Mouse (Mus musculus) MEL (cell line): ENCODE results near the gene Nat9. TPM values are rescaled to one million over a fixed set of nuclear protein-coding genes. Genes with fewer than 3 reads are reported as not detected.

Source experiments
- DNase-seq: peaks from one replicate; pipeline ENCODE4 v3.0.0; 2011; ENCODE audit warnings: low read depth, low spot score
- H3K27ac ChIP-seq: 2 replicates; pipeline ENCODE4 v1.5.1; 2012; ENCODE audit warnings: low read depth, mild to moderate bottlenecking, control low read depth, low read length, moderate library complexity; ENCODE audit not compliant: control insufficient read depth
- H3K27me3 ChIP-seq, 2 experiments: fragments of 150-350 bp in 1 of 2; sonication (generic) in 1 of 2; 2 replicates each; pipeline ENCODE4 v1.6.1; 2012; ENCODE audit warnings: low read length in 2 of 2, mild to moderate bottlenecking in 2 of 2, improper control_type of control experiment in 1 of 2, moderate library complexity in 1 of 2; ENCODE audit not compliant: insufficient read depth in 2 of 2, control insufficient read depth in 1 of 2
- H3K36me3 ChIP-seq, 2 experiments: 2 replicates each; pipeline ENCODE4 v1.6.1; 2012 to 2014; ENCODE audit warnings: low read length in 2 of 2, improper control_type of control experiment in 1 of 2, inconsistent platforms in 1 of 2, mild to moderate bottlenecking in 1 of 2; ENCODE audit not compliant: insufficient read depth in 2 of 2, control insufficient read depth in 1 of 2
- H3K4me1 ChIP-seq, 2 experiments: fragments of 150-350 bp in 1 of 2; sonication (generic) in 1 of 2; 2 replicates each; pipeline ENCODE4 v1.6.1; 2012; ENCODE audit warnings: low read length in 2 of 2, improper control_type of control experiment in 1 of 2, mild to moderate bottlenecking in 1 of 2; ENCODE audit not compliant: insufficient read depth in 2 of 2, control insufficient read depth in 1 of 2
- H3K4me3 ChIP-seq, 2 experiments: fragments of 150-350 bp in 1 of 2; sonication (generic) in 1 of 2; 2 replicates each; pipeline ENCODE4 v1.5.1; 2012; ENCODE audit warnings: low read depth in 2 of 2, low read length in 2 of 2, mild to moderate bottlenecking in 2 of 2, moderate library complexity in 2 of 2, control low read depth in 1 of 2, improper control_type of control experiment in 1 of 2; ENCODE audit not compliant: control insufficient read depth in 1 of 2, insufficient read depth in 1 of 2
- H3K79me2 ChIP-seq: 2 replicates; pipeline ENCODE4 v1.6.1; 2012; ENCODE audit warnings: mild to moderate bottlenecking, low read length, moderate library complexity; ENCODE audit not compliant: control insufficient read depth, poor library complexity, insufficient read depth
- H3K9ac ChIP-seq: 2 replicates; pipeline ENCODE4 v1.6.1; 2012; ENCODE audit warnings: low read depth, mild to moderate bottlenecking, control low read depth, low read length, moderate library complexity; ENCODE audit not compliant: control insufficient read depth, poor library complexity, severe bottlenecking
- H3K9me3 ChIP-seq: fragments of 150-350 bp; sonication (generic); replicated peaks from 2 replicates; pipeline ENCODE4 v1.6.1; 2012; ENCODE audit warnings: mild to moderate bottlenecking, low read length, improper control_type of control experiment, moderate library complexity; ENCODE audit not compliant: insufficient read depth
- BHLHE40 ChIP-seq: IDR thresholded peaks from 2 replicates; pipeline ENCODE4 v1.6.1; 2012; ENCODE audit warnings: low read depth, mild to moderate bottlenecking, inconsistent platforms, low read length, improper control_type of control experiment, borderline replicate concordance
- CHD1 ChIP-seq: IDR thresholded peaks from 2 replicates; pipeline ENCODE4 v1.6.1; 2012; ENCODE audit warnings: low read depth, mild to moderate bottlenecking, inconsistent platforms, low read length, improper control_type of control experiment
- CTCF ChIP-seq, 3 experiments: IDR thresholded peaks in 2 of 3; conservative IDR thresholded peaks in 1 of 3; 2 replicates each; pipeline ENCODE4 v1.5.1; 2011 to 2012; ENCODE audit warnings: low read length in 3 of 3, low read depth in 2 of 3, mild to moderate bottlenecking in 2 of 3, improper control_type of control experiment in 1 of 3, inconsistent platforms in 1 of 3, mixed read lengths in 1 of 3, moderate library complexity in 1 of 3; ENCODE audit not compliant: control insufficient read depth in 1 of 3, insufficient read depth in 1 of 3, poor library complexity in 1 of 3, severe bottlenecking in 1 of 3
- ELF1 ChIP-seq: IDR thresholded peaks from 2 replicates; pipeline ENCODE4 v1.6.1; 2014; ENCODE audit warnings: low read depth, mild to moderate bottlenecking, inconsistent platforms, low read length, improper control_type of control experiment, moderate library complexity
- EP300 ChIP-seq, 2 experiments: IDR thresholded peaks; 2 replicates each; pipeline ENCODE4 v1.6.1; 2011; ENCODE audit warnings: improper control_type of control experiment in 2 of 2, low read length in 2 of 2, low read depth in 1 of 2, mild to moderate bottlenecking in 1 of 2
- ETS1 ChIP-seq: IDR thresholded peaks from 2 replicates; pipeline ENCODE4 v1.6.1; 2012; ENCODE audit warnings: low read depth, mild to moderate bottlenecking, inconsistent platforms, low read length, improper control_type of control experiment, moderate library complexity
- GABPA ChIP-seq: IDR thresholded peaks from 2 replicates; pipeline ENCODE4 v1.6.1; 2012; ENCODE audit warnings: low read depth, mild to moderate bottlenecking, inconsistent platforms, low read length, improper control_type of control experiment, moderate library complexity
- GATA1 ChIP-seq: IDR thresholded peaks from 2 replicates; pipeline ENCODE4 v1.6.1; 2011; ENCODE audit warnings: low read depth, low read length, improper control_type of control experiment
- HCFC1 ChIP-seq: IDR thresholded peaks from 2 replicates; pipeline ENCODE4 v1.6.1; 2012; ENCODE audit warnings: low read depth, mild to moderate bottlenecking, inconsistent platforms, low read length, improper control_type of control experiment, moderate library complexity
- JUND ChIP-seq: IDR thresholded peaks from 2 replicates; pipeline ENCODE4 v1.6.1; 2011; ENCODE audit warnings: low read depth, mild to moderate bottlenecking, improper control_type of control experiment, low read length
- MAX ChIP-seq: IDR thresholded peaks from 2 replicates; pipeline ENCODE4 v1.6.1; 2011; ENCODE audit warnings: low read length, improper control_type of control experiment
- MEF2A ChIP-seq: IDR thresholded peaks from 2 replicates; pipeline ENCODE4 v1.6.1; 2014; ENCODE audit warnings: low read depth, mild to moderate bottlenecking, inconsistent platforms, low read length, improper control_type of control experiment; ENCODE audit not compliant: poor library complexity, insufficient replicate concordance, severe bottlenecking; ENCODE audit errors: extremely low read depth
- MXI1 ChIP-seq: IDR thresholded peaks from 2 replicates; pipeline ENCODE4 v1.6.1; 2011; ENCODE audit warnings: mild to moderate bottlenecking, low read depth, low read length, improper control_type of control experiment
- MYB ChIP-seq: IDR thresholded peaks from 2 replicates; pipeline ENCODE4 v1.6.1; 2011; ENCODE audit warnings: mild to moderate bottlenecking, low read depth, low read length, improper control_type of control experiment
- MYC ChIP-seq: IDR thresholded peaks from 2 replicates; pipeline ENCODE4 v1.6.1; 2011; ENCODE audit warnings: low read depth, mild to moderate bottlenecking, low read length, improper control_type of control experiment, moderate library complexity
- NELFE ChIP-seq: IDR thresholded peaks from 2 replicates; pipeline ENCODE4 v1.6.1; 2011; ENCODE audit warnings: low read depth, low read length, improper control_type of control experiment
- POLR2A ChIP-seq, 2 experiments: IDR thresholded peaks; 2 replicates each; pipeline ENCODE4 v1.6.1; 2011 to 2012; ENCODE audit warnings: low read length in 2 of 2, mild to moderate bottlenecking in 2 of 2, control low read depth in 1 of 2, improper control_type of control experiment in 1 of 2, low read depth in 1 of 2, moderate library complexity in 1 of 2; ENCODE audit not compliant: control insufficient read depth in 1 of 2, insufficient read depth in 1 of 2, poor library complexity in 1 of 2
- POLR2AphosphoS2 ChIP-seq: IDR thresholded peaks from 2 replicates; pipeline ENCODE4 v1.6.1; 2011; ENCODE audit warnings: low read length, improper control_type of control experiment
- POLR2AphosphoS5 ChIP-seq: IDR thresholded peaks from 2 replicates; pipeline ENCODE4 v1.6.1; 2012; ENCODE audit warnings: low read depth, borderline replicate concordance, mild to moderate bottlenecking, inconsistent platforms, low read length, moderate library complexity, mixed read lengths
- RAD21 ChIP-seq: IDR thresholded peaks from 2 replicates; pipeline ENCODE4 v1.6.1; 2011; ENCODE audit warnings: mild to moderate bottlenecking, low read depth, low read length, improper control_type of control experiment
- RCOR1 ChIP-seq: IDR thresholded peaks from 2 replicates; pipeline ENCODE4 v1.6.1; 2012; ENCODE audit warnings: low read depth, mild to moderate bottlenecking, inconsistent platforms, low read length, improper control_type of control experiment
- SIN3A ChIP-seq: IDR thresholded peaks from 2 replicates; pipeline ENCODE4 v1.6.1; 2012; ENCODE audit warnings: low read length, improper control_type of control experiment, inconsistent platforms
- SMC3 ChIP-seq: IDR thresholded peaks from 2 replicates; pipeline ENCODE4 v1.6.1; 2011; ENCODE audit warnings: low read depth, low read length, improper control_type of control experiment
- TBP ChIP-seq: IDR thresholded peaks from 2 replicates; pipeline ENCODE4 v1.8.0; 2011; ENCODE audit warnings: low read depth, low read length, improper control_type of control experiment
- TCF12 ChIP-seq: IDR thresholded peaks from 2 replicates; pipeline ENCODE4 v1.6.1; 2014; ENCODE audit warnings: low read depth, mild to moderate bottlenecking, inconsistent platforms, low read length, improper control_type of control experiment, moderate library complexity
- USF1 ChIP-seq: IDR thresholded peaks from 2 replicates; pipeline ENCODE4 v1.6.1; 2014; ENCODE audit warnings: low read depth, mild to moderate bottlenecking, inconsistent platforms, low read length, improper control_type of control experiment, moderate library complexity
- ZC3H11A ChIP-seq: IDR thresholded peaks from 2 replicates; pipeline ENCODE4 v1.6.1; 2012; ENCODE audit warnings: low read depth, mild to moderate bottlenecking, inconsistent platforms, low read length, improper control_type of control experiment
- ZKSCAN1 ChIP-seq: IDR thresholded peaks from 2 replicates; pipeline ENCODE4 v1.6.1; 2012; ENCODE audit warnings: low read depth, mild to moderate bottlenecking, inconsistent platforms, low read length, improper control_type of control experiment, moderate library complexity
- ZMIZ1 ChIP-seq: IDR thresholded peaks from 2 replicates; pipeline ENCODE4 v1.6.1; 2012; ENCODE audit warnings: low read depth, mild to moderate bottlenecking, inconsistent platforms, low read length, improper control_type of control experiment, moderate library complexity
- ZNF384 ChIP-seq: IDR thresholded peaks from 2 replicates; pipeline ENCODE4 v1.6.1; 2012; ENCODE audit warnings: low read depth, mild to moderate bottlenecking, inconsistent platforms, low read length, improper control_type of control experiment
- polyA plus RNA-seq, 2 experiments: library from polyadenylated mRNA; stranded (reverse) in 1 of 2; unstranded in 1 of 2; fragments of >175 nt in 1 of 2; fragments of >200 nt in 1 of 2; gene quantifications; 2 replicates each; pipeline versions ENCODE4 v1.2.1 to v1.2.4; 2012; ENCODE audit warnings: low replicate concordance in 2 of 2, low read depth in 1 of 2; ENCODE audit not compliant: insufficient read length in 2 of 2, insufficient read depth in 1 of 2, missing spikeins in 1 of 2
- total RNA-seq: library from RNA; depleted of rRNA; stranded (reverse); fragments of 300-350 nt; gene quantifications from 2 replicates; pipeline ENCODE4 v1.2.3, GENCODE M21; 2012

Gene Nat9
- total and polyA plus RNA-seq, 3 experiments, result 46.1 to 92.4 TPM; not detected in 1

GRCm38 (mm10) chr11:115200520-115200919 lies 12.9 kb upstream of the Nat9 start:
- H3K79me2 ChIP-seq, result peaks cover 7% of the 10 kb centered on the region; the same call in 1 of the 2 replicates
- H3K4me3 ChIP-seq, result no peak overlapping the region
- H3K9ac ChIP-seq, result no peak overlapping the region
- no peaks in the 10 kb centered on the region for H3K9me3 ChIP-seq
- H3K4me1 ChIP-seq, result peaks cover 32 to 40% of the 10 kb centered on the region in 2 experiments
- H3K27ac ChIP-seq, result no peak overlapping the region
- no peaks in the 10 kb centered on the region for H3K27me3 ChIP-seq
- DNase-seq, result no peak
- TF ChIP-seq MXI1, result no peak
- TF ChIP-seq CHD1, result no peak
- TF ChIP-seq SIN3A, result no peak
- TF ChIP-seq POLR2A (IDR thresholded peaks at IDR 0.05; ENCODE audit: control insufficient read depth in 1 of 2, insufficient read depth in 1 of 2, low read depth in 1 of 2, low read length in 2 of 2, poor library complexity in 1 of 2), result no peak
- TF ChIP-seq RCOR1, result no peak
- no peak for TF ChIP-seq ZKSCAN1
- TF ChIP-seq HCFC1, result no peak
- TF ChIP-seq ZNF384, result no peak
- no peak for TF ChIP-seq TBP
- TF ChIP-seq GABPA, result no peak
- TF ChIP-seq POLR2AphosphoS2, result no peak
- no peak for TF ChIP-seq RAD21
- TF ChIP-seq ZC3H11A, result no peak
- no peak for TF ChIP-seq ZMIZ1
- no peak for TF ChIP-seq JUND
- no peak for TF ChIP-seq MEF2A
- TF ChIP-seq, all 39 proteins: peak for 0
- peaks cover 8 to 40% of the 10 kb centered on the region in 2 experiments for H3K36me3 ChIP-seq

DNA sequence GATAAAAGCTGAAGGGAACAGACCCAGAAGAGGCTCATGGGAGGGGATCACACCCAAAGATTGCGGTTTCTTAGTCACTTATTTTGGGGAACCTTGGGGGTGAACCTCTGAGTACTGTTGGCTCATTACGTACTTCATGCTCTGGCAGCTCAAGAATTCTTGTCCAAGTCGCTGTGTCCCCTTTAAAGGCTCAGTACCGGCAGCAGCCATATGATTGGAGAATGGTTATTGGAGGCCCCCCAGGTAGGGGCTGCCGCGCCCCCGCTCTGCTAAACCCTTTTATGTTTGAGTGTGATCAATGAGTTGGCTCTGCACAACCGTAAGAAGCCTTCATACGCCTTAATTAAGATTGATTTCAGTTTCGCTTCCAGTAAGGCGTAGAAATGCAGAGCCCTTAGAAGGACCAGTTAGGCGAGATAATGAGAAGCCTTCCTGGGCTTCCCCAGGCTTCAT lies 11.3 kb upstream of the Nat9 start:
- Histone ChIP-seq H3K9ac (peak overlapping the region; percentile 70), H3K79me2 (peaks cover 12% of the 10 kb centered on the region; the same call in 1 of the 2 replicates), H3K36me3 (peaks cover 8 to 54% of the 10 kb centered on the region in 2 experiments), H3K27me3 (no peaks in the 10 kb centered on the region), H3K27ac (peak overlapping the region; percentile 99), H3K4me3 (peak overlapping the region; percentile 54 to 57), H3K4me1 (peaks cover 45 to 53% of the 10 kb centered on the region in 2 experiments), H3K9me3 (no peaks in the 10 kb centered on the region)
- DNase-seq, result peak; percentile 96
- no peak for TF ChIP-seq RAD21
- TF ChIP-seq GATA1, result peak; percentile 71
- TF ChIP-seq POLR2AphosphoS5, result no peak
- TF ChIP-seq TCF12, result peak; percentile 74; the same call in 1 of the 2 replicates
- TF ChIP-seq CHD1, result peak; percentile 12; the same call in 1 of the 2 replicates
- peak; percentile 43; the same call in 1 of the 2 replicates for TF ChIP-seq NELFE
- TF ChIP-seq MAX, result peak; percentile 69
- TF ChIP-seq ELF1, result 0 out of 2 replicates have a peak, but pooled peaks have one; percentile 38
- TF ChIP-seq RCOR1, result peak; percentile 94
- peak; percentile 88 for TF ChIP-seq MYC
- TF ChIP-seq BHLHE40, result peak; percentile 21; the same call in 1 of the 2 replicates
- no peak for TF ChIP-seq ZNF384
- 0 out of 2 replicates have a peak, but pooled peaks have one; percentile 3 for TF ChIP-seq SMC3
- no peak for TF ChIP-seq ZKSCAN1
- 0 out of 2 replicates have a peak, but pooled peaks have one; percentile 51 for TF ChIP-seq MYB
- peak; percentile 85 to 92 for TF ChIP-seq EP300 (IDR thresholded peaks at IDR 0.05; ENCODE audit: low read depth in 1 of 2, low read length in 2 of 2)
- peak; percentile 94 for TF ChIP-seq SIN3A
- TF ChIP-seq HCFC1, result peak; percentile 58; the same call in 1 of the 2 replicates
- TF ChIP-seq ZMIZ1, result peak; percentile 71
- no peak for TF ChIP-seq CTCF (IDR thresholded peaks at IDR 0.05 in 2 of 3, conservative IDR thresholded peaks at IDR 0.05 in 1 of 3; ENCODE audit: control insufficient read depth in 1 of 3, insufficient read depth in 1 of 3, low read depth in 2 of 3, low read length in 3 of 3, poor library complexity in 1 of 3, severe bottlenecking in 1 of 3)
- peak; percentile 96 for TF ChIP-seq ETS1
- peak; percentile 3; the same call in 1 of the 2 replicates for TF ChIP-seq USF1
- TF ChIP-seq POLR2AphosphoS2, result no peak
